Mouse (Mus musculus) liver, postnatal 0 days (tissue): Measurements from ENCODE around the gene Tango6.

ENCODE experiments used
- CTCF ChIP-seq: sonication (generic); IDR thresholded peaks from 2 replicates; pipeline ENCODE4 v1.5.1; 2016; ENCODE audit warnings: antibody characterized with exemption, low read depth
- EP300 ChIP-seq: IDR thresholded peaks from 2 replicates; pipeline ENCODE4 v1.6.1; 2016; ENCODE audit warnings: antibody characterized with exemption, low read depth, mild to moderate bottlenecking

GRCm38 (mm10) chr8:106637446-106637845 is 45.4 kb upstream of the Tango6 start:
- no peak for TF ChIP-seq CTCF
- no peak for TF ChIP-seq EP300
